Mouse (Mus musculus) fat pad, adult 2 months (tissue): ENCODE measurements around the gene Rufy1.
"Not testable (repeated sequence)": the region's sequence is repeated elsewhere in the genome, so short reads cannot be mapped to it uniquely, and the experiment has no call there.

Source experiments
- DNase-seq: peaks from one replicate; pipeline ENCODE4 v3.0.0-alpha.2; 2011; ENCODE audit warnings: low read depth, low spot score; ENCODE audit errors: extremely low read depth

Gene Rufy1

DNA sequence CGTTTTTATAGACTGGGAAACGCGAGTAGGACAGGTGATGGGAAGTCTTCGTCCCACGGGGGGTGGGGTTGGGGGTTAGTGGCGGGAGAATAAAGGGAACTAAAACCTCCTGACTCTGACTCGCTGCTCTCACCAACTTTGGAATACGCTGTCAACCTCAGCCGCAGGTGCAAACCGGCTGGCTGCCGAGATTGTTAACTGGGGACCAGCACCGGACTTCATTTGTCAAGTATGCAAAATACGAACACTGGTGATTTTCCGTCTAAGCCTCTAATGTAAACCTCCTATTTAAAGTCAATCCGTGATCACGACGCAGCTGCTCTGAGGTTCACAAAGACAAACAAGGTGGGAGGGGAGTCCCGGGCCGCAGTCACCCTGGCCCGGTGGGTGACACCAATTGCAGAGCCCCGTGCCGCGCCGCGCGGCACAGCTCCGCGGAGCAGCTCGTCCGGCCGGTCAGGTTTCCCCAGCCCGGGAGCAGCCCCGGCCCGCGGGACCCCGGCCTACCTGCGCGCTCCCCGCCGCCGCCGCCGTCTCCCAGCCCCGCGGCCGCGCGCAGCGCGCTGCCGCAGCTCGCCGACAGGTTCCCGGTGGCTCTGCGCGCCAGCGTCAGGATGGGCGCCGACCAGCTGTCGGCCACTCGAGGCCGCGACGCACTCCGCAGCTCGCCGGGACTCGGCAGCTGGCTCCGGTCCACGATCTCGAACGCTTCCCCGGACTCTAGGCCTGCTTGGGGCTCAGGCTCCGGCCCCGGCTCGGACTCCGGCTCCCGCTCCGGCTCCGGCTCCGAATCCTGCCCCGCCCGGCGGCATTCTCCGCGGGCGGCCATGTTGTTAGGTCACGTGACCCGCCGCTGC is at the start of gene Rufy1:
TSS of gene Rufy1 (minus strand) at position 849 of the 857 bp plus-strand sequence.
- no peak for DNase-seq

DNA sequence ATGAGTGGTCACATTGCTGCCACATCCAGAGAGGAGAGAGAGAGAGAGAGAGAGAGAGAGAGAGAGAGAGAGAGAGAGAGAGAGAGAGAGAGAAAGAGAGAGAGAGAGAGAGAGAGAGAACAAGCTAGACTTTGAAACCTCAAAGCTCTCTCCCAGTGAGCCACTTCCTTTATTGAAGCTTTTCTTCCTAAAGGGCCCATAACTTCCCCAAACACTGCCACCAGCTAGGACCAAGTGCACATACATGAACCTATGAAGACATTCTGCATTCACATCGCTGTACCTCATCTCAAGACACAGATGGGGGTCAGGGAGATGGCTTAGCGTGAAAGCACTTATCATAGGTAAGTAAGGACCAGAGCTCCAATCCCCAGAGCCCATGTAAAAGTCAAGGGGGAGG is 47.1 kb upstream of the Rufy1 start:
- DNase-seq = no peak

DNA sequence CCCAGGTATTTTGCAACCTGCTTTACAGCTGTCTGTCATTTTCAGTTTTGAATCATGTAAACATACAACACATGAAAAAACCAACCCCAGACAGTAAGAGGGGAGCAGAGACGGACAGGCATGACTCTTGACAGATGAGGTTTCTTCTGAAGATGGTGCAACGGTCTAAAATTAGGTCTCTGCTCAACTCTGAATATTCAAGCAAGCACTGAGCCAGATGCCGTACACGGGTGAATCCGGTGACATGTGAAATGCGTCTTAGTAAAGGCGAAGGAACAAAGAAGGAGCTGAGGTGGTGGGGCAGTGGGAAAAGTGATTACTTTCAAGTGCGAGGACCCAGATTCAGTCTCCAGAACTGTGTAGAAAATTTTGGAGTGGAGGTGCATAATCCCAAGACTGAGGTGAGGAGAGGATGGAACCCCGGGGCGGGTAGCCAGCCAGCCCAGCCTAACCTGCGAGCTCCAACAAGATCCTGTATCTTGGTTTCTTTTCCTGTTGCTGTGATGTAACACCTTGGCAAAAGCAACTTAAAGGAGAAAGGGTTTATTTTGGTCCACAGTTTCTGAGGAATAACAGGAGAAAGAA is 46.7 kb upstream of the Rufy1 start:
- DNase-seq = no peak

DNA sequence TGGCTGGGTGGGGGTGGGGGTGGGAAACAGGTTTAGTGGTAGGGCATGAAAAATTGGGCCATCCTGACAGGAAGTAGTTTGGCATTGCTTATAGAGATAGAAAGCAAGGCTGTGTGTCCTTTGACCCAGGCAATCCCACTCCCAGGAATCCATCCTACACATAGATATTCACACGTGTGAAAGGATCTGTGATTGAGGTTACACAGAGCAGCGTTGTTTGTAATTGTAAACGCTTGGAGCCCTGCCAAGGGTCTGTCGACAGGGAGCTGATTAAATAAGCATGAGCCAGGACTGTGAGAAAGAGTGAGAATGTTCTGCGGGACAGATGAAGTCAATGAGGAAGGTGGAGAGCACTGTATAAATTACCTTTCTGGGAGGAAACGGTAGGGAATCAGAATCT is 46.0 kb upstream of the Rufy1 start:
- no peak for DNase-seq

DNA sequence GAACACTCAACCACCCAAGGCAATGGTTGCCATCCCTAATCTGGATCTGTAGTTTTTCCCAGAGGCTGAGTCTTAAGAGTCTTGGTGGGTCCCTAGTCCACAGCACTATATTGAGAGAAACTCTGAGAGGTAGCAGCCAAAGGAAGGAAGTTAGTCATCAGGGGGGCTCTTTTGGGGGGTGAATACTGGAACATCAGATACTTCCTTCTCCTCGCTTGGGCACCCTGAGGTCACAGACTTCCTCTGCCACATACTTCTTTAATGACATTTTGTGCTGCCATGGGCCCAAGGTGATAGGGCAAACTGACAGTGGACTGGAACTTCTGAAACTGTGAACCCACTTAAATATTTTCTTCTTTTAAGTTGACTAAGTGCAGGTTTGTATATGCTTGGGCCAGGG is 43.0 kb upstream of the Rufy1 start:
- no peak for DNase-seq

DNA sequence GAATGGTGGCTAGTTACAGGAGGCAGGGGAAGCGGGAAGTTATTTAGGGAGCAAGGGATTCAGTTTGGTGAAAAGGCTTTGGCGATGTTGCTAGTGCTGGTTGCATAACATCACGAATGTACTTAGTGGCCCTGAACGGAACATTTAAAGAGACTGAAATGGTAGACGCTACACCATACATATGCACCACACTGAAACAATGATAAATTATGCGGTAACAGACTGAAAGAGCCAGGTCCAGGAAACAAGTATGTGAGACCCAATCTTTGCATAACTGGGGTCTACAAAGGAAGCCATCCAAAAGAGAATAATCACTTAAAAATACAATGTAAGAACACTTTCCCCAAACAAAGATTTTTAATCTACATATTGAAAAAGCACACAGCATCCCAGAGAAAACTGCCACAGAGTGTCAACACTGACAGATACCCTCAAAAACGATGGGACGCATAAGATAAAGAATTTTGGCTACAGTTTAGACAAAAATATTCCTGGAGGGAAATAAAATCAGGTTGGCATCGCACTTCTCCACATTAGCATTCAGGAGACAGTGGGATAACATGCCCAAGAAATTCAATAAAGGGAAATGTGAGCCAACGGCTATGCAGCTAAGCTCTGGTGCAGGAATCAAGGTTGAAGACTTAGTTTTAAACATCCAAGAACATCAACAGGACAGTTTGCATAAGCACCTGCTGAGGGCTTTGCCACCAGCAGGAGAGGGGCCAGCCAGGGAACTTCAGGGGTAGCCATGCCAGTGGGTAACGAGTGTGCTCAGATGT is 41.4 kb upstream of the Rufy1 start:
- no peak for DNase-seq

DNA sequence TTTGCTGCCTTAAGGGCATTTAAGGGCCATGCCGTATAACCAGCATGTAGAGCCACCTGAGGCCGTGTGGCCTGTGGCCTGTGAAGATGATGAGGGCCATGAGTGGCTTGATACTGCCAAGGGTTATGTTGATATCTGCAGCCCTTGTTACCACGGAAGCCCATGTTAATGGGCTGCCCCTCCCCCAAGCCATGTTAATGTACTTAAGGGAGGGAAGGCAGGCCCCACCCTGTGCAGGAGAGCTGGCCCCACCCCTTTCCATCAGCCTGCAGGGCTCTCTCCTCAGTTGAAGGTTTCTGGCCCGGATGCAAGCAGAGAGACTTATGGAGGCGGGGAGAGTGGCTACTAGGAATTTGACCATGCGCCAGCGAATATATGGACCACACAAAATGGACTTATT is 30.6 kb upstream of the Rufy1 start:
- no peak for DNase-seq

DNA sequence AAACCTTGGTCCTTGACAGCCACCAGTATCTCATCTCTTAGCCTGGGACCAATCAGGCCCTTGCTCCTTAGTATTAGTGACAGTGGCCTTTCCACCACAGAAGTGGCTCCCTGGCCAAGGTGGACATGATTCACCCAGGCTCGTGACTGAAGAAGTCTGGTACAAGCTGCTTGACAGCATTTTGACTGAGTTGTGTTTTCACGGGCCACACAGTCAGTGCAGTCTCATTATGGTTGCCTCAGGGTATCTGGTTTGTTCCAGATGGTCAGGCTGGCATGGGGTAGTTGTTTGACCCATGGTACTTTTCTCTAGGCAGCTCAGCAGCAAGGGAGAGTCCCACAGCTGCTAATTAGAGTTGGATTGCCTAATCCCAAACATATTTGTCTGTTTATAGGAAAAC is 28.3 kb upstream of the Rufy1 start:
- DNase-seq = no peak

DNA sequence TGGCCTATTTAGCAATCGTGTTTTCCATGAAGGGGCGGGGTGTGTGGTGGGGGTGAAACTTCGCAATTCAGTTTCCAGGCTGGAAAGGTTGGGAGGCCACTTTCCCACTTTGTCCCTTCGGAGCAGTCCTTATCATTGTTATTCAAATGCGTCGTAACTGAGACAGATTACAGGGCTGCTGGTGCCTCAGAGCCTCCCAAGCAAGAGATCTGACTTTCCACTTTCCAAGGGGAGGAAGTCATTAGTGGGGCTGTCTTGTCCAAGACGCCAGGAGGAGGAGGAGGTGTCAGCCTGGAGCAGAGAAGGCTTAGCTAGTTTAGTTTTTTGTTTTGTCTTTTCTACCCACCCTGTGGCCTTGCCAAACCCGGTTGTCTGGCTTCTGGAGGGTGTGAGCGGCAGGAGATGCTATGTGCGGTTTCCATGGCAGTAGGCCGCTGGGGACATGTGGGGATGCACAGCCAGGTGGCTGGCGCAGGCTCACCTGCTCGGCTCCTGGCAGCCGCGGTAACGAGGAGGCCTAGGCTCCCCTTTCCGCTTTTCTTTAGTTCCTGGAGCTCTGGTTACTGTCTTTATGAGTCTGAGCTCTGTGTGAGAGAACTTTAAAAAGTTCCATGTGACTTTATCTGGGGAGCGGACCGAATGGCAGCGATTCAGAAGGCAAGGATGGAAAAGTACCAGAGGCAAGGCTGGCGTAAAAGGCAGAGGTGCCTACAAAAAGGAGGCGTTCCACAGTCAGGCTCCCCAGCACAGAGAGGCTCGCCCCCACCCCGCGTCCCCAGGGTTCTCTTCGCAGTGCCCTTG is 26.4 kb upstream of the Rufy1 start:
- no peak for DNase-seq

DNA sequence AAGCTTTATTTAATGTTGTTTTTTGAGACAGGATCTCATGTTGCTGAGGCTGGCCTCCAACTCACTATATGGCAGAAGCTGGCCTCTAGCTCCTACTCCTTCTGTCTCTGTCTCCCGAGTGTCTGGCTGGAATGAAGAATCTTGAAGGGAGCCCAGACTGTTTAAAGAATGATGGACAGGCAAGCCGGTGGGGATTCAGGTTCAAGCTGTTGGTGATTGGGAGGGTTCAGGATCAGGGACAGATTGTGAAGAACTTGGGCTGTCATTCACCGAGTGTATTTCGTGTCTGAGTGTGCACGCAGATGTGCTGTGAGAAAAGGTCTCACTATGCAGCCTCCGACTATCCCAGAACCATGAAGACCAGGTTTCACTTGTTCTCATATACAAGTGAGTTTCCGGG is 25.5 kb upstream of the Rufy1 start:
- DNase-seq = no peak

DNA sequence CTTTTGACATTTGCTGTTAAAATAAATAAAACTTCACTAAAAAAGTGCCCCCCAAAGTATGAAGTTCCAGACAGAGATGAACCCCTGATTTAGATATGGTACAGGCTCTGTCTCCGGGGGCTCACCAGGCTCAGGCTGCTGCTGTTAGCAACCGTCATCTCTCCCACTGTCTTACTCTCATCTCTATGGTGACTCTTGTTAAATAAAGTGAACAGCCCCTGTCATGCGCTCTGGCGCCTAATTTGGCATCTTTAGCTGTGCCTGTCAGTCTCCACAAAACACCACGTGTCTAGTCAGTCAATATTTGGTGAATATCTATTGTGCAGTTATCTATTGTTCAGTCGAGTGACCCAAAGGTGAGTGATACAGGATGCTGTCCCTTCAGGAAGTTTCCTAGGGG is 24.0 kb upstream of the Rufy1 start:
- DNase-seq = no peak

DNA sequence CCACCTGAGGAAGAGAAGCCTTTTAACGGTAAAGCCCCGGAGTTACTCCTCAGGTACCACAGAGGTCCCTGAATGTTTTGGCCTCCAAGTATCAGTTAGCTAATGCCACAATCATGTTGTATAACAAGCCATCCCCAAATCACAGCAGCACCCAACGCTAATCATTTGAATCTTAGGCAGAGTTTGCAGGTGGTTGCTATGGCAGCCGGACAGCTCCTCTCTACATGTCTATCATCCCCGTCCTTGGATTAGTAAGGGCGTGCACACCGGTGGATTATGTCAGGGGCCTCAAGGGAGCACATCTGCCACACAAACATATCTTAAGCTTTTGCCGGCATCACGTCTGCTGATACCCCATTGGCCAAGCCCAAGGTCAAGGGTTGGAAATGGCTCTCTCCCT is 19.3 kb upstream of the Rufy1 start:
- no peak for DNase-seq

DNA sequence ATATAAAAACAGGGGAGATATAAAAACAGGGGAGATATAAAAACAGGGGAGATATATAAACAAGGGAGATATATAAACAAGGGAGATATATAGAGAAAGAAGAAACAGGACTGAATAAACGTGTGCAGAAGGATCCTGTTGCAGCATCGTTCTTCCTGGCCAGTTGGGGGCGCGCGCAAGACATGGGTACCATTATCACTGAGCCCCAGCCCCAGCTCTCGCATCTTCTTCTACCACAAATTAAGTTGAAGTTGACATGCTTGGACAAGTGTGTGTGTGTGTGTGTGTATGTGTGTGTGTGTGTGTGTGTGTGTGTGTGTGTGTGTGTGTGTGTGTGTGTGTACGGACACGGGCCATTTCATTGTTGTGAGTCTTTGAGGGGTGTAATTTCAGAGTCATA is 17.2 kb upstream of the Rufy1 start:
- DNase-seq = not testable (repeated sequence)

DNA sequence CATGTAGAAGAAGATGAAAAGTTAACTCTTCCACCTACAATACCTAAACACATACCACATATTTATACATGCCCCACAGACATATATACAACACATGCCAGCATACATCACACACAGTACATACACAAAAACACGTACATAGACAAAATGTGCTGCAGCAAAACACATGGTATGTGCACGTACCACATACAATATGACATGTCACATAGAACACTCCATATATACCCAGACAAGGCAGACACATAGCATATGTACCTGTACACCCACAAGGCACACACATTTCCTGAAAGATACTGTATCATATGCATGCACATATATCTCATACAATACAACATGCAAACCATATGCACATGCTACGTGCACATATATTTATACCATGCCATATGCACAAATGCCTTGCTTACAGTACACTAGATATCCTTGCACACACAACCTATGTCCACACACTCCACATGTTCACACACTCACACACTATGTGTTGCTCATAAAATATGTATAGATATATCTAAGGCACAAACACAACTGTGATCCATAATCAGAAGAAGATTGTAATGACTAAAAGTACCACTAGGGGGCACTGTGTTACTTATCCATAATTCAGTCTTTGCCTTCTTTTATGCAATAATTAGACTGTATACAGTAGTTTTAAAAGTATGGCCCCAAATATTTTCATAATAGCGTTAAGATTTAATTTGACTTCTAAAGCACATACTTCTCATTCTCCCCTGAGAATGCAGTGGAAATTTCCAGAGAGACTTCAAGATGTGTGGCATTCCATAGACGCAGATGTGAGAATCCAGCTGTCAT is 12.5 kb upstream of the Rufy1 start:
- DNase-seq = no peak

DNA sequence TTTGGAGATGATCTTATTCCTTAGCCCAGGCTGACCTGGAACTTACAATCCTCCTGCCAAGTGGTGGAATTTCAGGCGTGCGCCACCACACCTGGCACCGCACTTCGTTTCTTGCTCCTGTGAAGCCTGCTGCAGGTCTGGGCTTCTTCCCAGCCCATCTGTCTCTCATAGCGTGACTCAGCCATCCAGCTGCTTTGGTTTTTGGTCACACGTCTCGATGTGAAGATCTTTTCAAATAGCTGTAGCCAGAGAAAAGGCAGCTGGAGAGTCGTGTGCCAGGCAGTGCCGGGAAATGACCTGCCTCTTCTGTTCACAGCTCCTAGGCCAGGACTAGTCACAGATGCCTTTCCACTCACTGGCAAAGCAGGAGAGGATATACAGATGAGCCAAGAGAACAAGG is 10.7 kb upstream of the Rufy1 start:
- DNase-seq = no peak

DNA sequence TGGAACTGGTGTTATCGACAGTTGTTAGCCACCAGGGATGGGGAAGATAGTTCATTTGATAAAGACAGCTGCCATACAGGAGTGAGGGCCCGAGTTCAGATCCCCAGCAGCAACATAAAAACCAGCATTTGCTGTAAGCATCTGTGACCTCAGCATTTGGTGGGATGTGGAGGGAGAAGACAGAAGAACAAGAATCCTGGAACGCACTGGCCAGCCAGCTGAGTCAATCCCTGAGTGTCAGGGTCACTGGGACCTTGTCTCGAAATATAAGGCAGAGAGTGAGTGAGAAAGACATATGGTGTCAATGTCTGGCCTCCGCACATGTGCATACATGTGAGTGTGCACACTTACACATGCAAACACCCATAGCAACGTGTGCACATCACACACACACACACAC is 9.8 kb upstream of the Rufy1 start:
- no peak for DNase-seq

DNA sequence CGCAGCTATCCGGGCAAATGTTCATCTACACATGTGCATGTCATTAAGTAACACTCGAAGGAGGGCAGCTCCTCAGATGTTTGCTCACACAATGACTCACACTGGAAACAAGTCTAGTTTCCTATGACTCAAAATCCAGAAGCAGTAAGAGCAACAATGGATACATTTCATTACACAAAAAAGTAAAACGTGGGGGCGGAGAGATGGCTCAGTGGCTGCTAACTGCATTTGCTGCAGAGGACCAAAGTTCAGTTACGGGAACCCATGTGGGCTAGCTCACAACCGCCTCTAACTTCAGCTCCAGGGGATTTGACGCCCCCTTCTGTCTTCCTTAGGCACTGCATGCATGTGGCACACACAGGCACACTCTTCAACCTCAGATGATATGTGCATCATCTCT is 8.9 kb upstream of the Rufy1 start:
- no peak for DNase-seq

DNA sequence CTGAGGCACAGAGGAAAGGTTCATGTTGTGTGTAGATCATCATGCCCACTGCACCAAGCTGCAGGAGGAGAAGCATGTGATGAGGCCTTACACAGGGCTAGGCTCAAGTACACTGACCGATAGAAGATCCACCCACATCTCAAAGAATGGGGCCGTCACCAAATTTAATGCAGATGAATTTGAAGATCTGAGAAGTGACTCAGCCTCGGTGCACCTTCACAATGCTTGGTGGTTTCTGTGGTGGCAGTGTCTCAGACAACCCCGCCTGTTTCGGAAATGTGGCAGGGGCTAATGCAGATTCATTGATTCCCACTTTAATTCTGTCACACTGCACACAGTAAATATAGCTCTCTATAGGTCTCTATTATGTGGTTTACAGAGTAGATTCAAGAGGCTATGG is 2.0 kb upstream of the Rufy1 start:
- DNase-seq = no peak

DNA sequence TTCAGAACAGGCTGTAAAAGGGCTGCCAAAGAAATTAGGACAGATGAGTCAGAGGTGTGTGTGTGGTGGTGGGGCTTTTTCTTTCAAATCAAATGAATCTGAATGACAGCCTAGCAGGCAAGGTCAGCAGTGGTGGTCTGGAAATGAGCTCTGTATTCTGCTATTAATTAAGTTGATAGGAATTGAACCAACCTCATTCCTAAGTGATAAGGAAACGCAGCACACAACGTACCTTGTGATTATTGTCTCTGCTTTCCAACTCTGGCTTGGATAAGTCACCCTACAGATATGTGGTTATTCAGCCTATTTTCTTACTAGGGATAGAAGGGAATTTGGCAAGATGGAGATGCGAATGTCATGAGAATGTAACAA is 1.1 kb upstream of the Rufy1 start:
- DNase-seq = no peak
